Mouse (Mus musculus) G1E-ER4 (cell line): ENCODE data around the gene Sumf1. TPM values are rescaled to one million over a fixed set of nuclear protein-coding genes. Genes with fewer than 3 reads are reported as not detected.

Experiments used
- GATA1 ChIP-seq: IDR thresholded peaks from one replicate; pipeline ENCODE4 v1.8.0; 2012; ENCODE audit warnings: low read length, inconsistent platforms
- polyA plus RNA-seq: library from polyadenylated mRNA; stranded (reverse); fragments of >175 nt; gene quantifications from 2 replicates; pipeline ENCODE4 v1.2.3, GENCODE M21; 2012

The Sumf1 gene
- polyA plus RNA-seq, 1 experiment, result 36.2 TPM

GRCm38 (mm10) chr6:108095445-108095844, 89.9 kb downstream of the Sumf1 start:
- no peak for TF ChIP-seq GATA1

- no peak for TF ChIP-seq GATA1
Measured at GRCm38 (mm10) chr6:108093449-108093848, 91.9 kb downstream of the Sumf1 start.

- TF ChIP-seq GATA1, result no peak
Measured at GRCm38 (mm10) chr6:108092646-108093045, 92.7 kb downstream of the Sumf1 start.

- TF ChIP-seq GATA1, result no peak
Measured at GRCm38 (mm10) chr6:108091296-108091695, 94.1 kb downstream of the Sumf1 start.

GRCm38 (mm10) chr6:108075857-108076256, 109.5 kb downstream of the Sumf1 start:
- TF ChIP-seq GATA1, result no peak

GRCm38 (mm10) chr6:108074624-108075023, 110.8 kb downstream of the Sumf1 start:
- TF ChIP-seq GATA1, result no peak

GRCm38 (mm10) chr6:108073931-108074330, 111.5 kb downstream of the Sumf1 start:
- TF ChIP-seq GATA1, result no peak

GRCm38 (mm10) chr6:108073071-108073470, 112.3 kb downstream of the Sumf1 start:
- TF ChIP-seq GATA1, result no peak

- no peak for TF ChIP-seq GATA1
Measured at GRCm38 (mm10) chr6:108070947-108071346, 114.4 kb downstream of the Sumf1 start.

GRCm38 (mm10) chr6:108065583-108065982, 119.8 kb downstream of the Sumf1 start:
- no peak for TF ChIP-seq GATA1

- no peak for TF ChIP-seq GATA1
Measured at GRCm38 (mm10) chr6:108064918-108065526, 120.4 kb downstream of the Sumf1 start, which contains the start of gene Setmar. TSS of gene Setmar (plus strand) at chr6:108065045.

GRCm38 (mm10) chr6:108061121-108061520, 124.3 kb downstream of the Sumf1 start:
- no peak for TF ChIP-seq GATA1

- TF ChIP-seq GATA1, result no peak
Measured at GRCm38 (mm10) chr6:108058066-108058465, 127.3 kb downstream of the Sumf1 start.

- no peak for TF ChIP-seq GATA1
Measured at GRCm38 (mm10) chr6:108057353-108057752, 128.0 kb downstream of the Sumf1 start.

Other genes with a start within 250 kb of the Sumf1 start
- 0.13 and 0.14 TPM in 2 replicates for gene Setmar, start 120.5 kb downstream of the Sumf1 start, polyA plus RNA-seq
- gene Itpr1, start 27.5 kb upstream of the Sumf1 start, polyA plus RNA-seq, result 6.0 and 7.4 TPM in 2 replicates